Comparison of ENCODE assay signal across 8 mouse cellular contexts in genomic region chr15:8444890-8445597, GRCm38 (mm10). TPM values are rescaled to one million over a fixed set of nuclear protein-coding genes. Genes with fewer than 3 reads are reported as not detected.
DNase-seq lines count a peak whose midpoint lies in the region; ATAC-seq lines count a peak whose summit lies in the region.

No protein-coding gene starts in this region.

- peaks cover 39% of the 10 kb centered on the region for H3K4me1 ChIP-seq in hindbrain, embryonic 13.5 days (replicated peaks)

- no peaks in the 10 kb centered on the region for H3K36me3 ChIP-seq in hindbrain, embryonic 13.5 days

- peak; percentile 67 for ATAC-seq in hindbrain, embryonic 13.5 days (ENCODE audit: low FRiP score)

- H3K27me3 ChIP-seq in hindbrain, embryonic 13.5 days = no peaks in the 10 kb centered on the region

- H3K27ac ChIP-seq in hindbrain, embryonic 13.5 days = peak overlapping the region; percentile 99

- H3K4me2 ChIP-seq in hindbrain, embryonic 13.5 days = peak overlapping the region; percentile 98

- peak overlapping the region; percentile 94 for H3K4me3 ChIP-seq in hindbrain, embryonic 13.5 days

- under 1% methylated on average over 54 of the region's 57 CpGs for WGBS in hindbrain, embryonic 13.5 days

- DNase-seq in T-cell, adult 2 months (ENCODE audit: low spot score) = peak; percentile 84
- DNase-seq in cerebellum, postnatal 14 days = peak; percentile 87 to 90
- DNase-seq in frontal cortex, postnatal 14 days (ENCODE audit: low spot score in 2 of 2) = peak; percentile 51 to 69
- peak; percentile 69 to 70 for DNase-seq in layer of hippocampus, postnatal 36 days
- DNase-seq in lung, postnatal 4 days = peak; percentile 85 to 88
- peak; percentile 92 for DNase-seq in retina, postnatal 1 day
- peak; percentile 88 for DNase-seq in thymus, postnatal 4 days

- H3K9me3 ChIP-seq in hindbrain, embryonic 13.5 days = no peaks in the 10 kb centered on the region

- H3K9ac ChIP-seq in hindbrain, embryonic 13.5 days = peak overlapping the region; percentile 98

RNA-seq across cellular contexts. Expression of gene Nipbl, which starts 0.8 kb away (rescaled TPM):
- 17.4 and 17.9 TPM in 2 replicates for polyA plus RNA-seq in hindbrain, embryonic 13.5 days (2015; fragmentation: Nextera tagmentation; extraction: Ambion mirVana)
- total RNA-seq in layer of hippocampus, postnatal 36 days (2021) = 10 to 100 TPM; 34.0 to 38.4 TPM

Comparison
In these comparisons a context has a peak if more than half of its experiments do, and no peak if none do; other contexts are left out.
1. Peak in every context shown above with its lines: DNase-seq, ATAC-seq, H3K4me3 ChIP-seq and H3K27ac ChIP-seq.